Mouse (Mus musculus) heart, adult 2 months (tissue): ENCODE results near the gene Dgcr2. TPM values are rescaled to one million over a fixed set of nuclear protein-coding genes. Genes with fewer than 3 reads are reported as not detected.

Source experiments
- DNase-seq, 2 experiments: peaks; one replicate each; pipeline ENCODE4 v3.0.0; 2021
- H3K27ac ChIP-seq: fragments of 200-600 bp; 2 replicates; pipeline ENCODE4 v1.8.1; 2022
- H3K27me3 ChIP-seq: fragments of 200-500 bp; 2 replicates; pipeline ENCODE4 v1.6.1; 2012; ENCODE audit warnings: mild to moderate bottlenecking, low read length, inconsistent platforms, mixed read lengths; ENCODE audit not compliant: control insufficient read depth, insufficient read depth
- H3K36me3 ChIP-seq: fragments of 200-500 bp; 2 replicates; pipeline ENCODE4 v1.6.1; 2012; ENCODE audit warnings: low read length, inconsistent platforms; ENCODE audit not compliant: control insufficient read depth, insufficient read depth
- H3K4me1 ChIP-seq: fragments of 200-500 bp; 2 replicates; pipeline ENCODE4 v1.6.1; 2011; ENCODE audit warnings: low read length; ENCODE audit not compliant: control insufficient read depth, insufficient read depth
- H3K4me3 ChIP-seq: fragments of 200-600 bp; 2 replicates; pipeline ENCODE4 v1.8.1; 2022
- H3K79me2 ChIP-seq: fragments of 200-500 bp; replicated peaks from 2 replicates; pipeline ENCODE4 v1.6.1; 2012; ENCODE audit warnings: mild to moderate bottlenecking, inconsistent platforms, low read length, moderate library complexity, mixed read lengths; ENCODE audit not compliant: control insufficient read depth, insufficient read depth
- H3K9ac ChIP-seq: fragments of 200-500 bp; 2 replicates; pipeline ENCODE4 v1.6.1; 2012; ENCODE audit warnings: low read depth, mild to moderate bottlenecking, control low read depth, inconsistent platforms, low read length, mixed read lengths
- CTCF ChIP-seq: fragments of 200-600 bp; IDR thresholded peaks from 2 replicates; pipeline ENCODE4 v1.8.1; 2022; ENCODE audit warnings: antibody characterized with exemption, mild to moderate bottlenecking, moderate library complexity
- EP300 ChIP-seq: fragments of 200-500 bp; IDR thresholded peaks from 2 replicates; pipeline ENCODE4 v1.6.1; 2011; ENCODE audit warnings: low read depth, low read length, control low read depth; ENCODE audit not compliant: insufficient read depth
- POLR2A ChIP-seq: fragments of 200-500 bp; IDR thresholded peaks from 2 replicates; pipeline ENCODE4 v1.6.1; 2011; ENCODE audit warnings: mild to moderate bottlenecking, low read depth, low read length, control low read depth; ENCODE audit not compliant: insufficient read depth
- WGBS: fragments of 180-500 bp; shearing (Covaris S2); methylation state at CpG from one replicate; pipeline ENCODE4 v1.1.7; 2018; 5-methylcytosine and 5-hydroxymethylcytosine counted together
- intact Hi-C: fragments of 180-260 bp; cut with DNase I; formaldehyde crosslinking; loops from one replicate; pipeline ENCODE4 v1.15.1; 2025
- polyA plus RNA-seq: library from polyadenylated mRNA; depleted of rRNA; stranded (reverse); fragments of >200 nt; gene quantifications from 2 replicates; pipeline ENCODE4 v1.2.3, GENCODE M21; 2012
- total RNA-seq, 2 experiments: library from RNA; stranded (reverse); gene quantifications; 2 replicates each; pipeline ENCODE4 v1.2.3; 2021

Gene Dgcr2
- total and polyA plus RNA-seq, 3 experiments, result 46.5 to 64.3 (median 55.7) TPM

DNA sequence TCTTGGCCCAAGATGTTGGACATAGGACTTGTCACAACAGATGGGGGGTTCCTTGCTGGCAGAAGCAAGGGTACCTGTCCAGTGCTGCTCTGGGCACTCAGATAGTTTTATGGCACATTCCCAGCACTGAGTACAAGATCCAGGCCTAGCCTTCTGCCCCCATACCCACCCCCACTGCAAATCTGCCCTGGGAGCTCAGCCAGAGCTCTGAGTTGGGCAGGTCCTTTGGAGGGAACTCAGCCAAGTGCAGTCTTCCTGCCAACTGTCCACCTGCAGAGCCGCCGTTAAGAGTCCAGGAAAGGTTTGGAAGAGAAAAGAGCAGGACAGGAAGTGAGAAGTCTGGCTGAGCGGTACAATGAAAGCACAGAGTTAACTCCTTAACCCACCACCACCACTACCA is 5.8 kb downstream of the Dgcr2 start:
- no peak overlapping the region for H3K4me3 ChIP-seq
- intact Hi-C loops, result loop anchor here (1.0 kb wide), 1 partner anchor 18 kb away; no protein-coding TSS in a partner anchor
- H3K4me1 ChIP-seq, result peaks cover 8% of the 10 kb centered on the region
- WGBS, result 12% methylated on average over 3 of the region's 3 CpGs
- H3K79me2 ChIP-seq, result peaks cover 6% of the 10 kb centered on the region; the same call in 1 of the 2 replicates
- TF ChIP-seq EP300 (no peak), POLR2A (no peak), CTCF (no peak)
- DNase-seq, result peak; percentile 52 to 60
- peak overlapping the region; percentile 98 for H3K27ac ChIP-seq
- H3K27me3 ChIP-seq, result no peaks in the 10 kb centered on the region
- peaks cover 3% of the 10 kb centered on the region; the same call in 1 of the 2 replicates for H3K36me3 ChIP-seq
- H3K9ac ChIP-seq, result no peak overlapping the region

DNA sequence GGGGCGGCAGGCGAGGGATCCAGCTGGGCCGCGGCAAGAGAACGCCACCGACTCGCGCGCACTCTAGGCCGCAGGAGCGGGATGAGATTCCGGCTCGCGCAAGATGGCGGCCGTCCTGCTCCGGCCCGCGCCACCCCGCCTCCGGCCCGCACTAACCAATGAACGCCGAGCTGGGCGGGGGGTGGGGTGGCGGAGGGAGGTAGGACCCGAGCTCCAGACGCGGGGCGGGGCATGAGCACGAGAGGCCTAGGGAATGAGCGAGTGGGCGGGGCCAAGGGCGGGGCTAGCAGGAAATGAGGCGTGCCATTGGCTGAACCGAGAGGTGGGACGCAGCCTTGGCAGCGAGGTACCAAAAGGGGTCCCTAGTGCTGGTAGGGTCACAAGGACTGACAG is 6.8 kb downstream of the Dgcr2 start, which contains the start of gene Gm20518:
TSS of gene Gm20518 (minus strand) at position 105 of the 393 bp plus-strand sequence.
- intact Hi-C loops, result no loop called here
- peak within 1 kb of the TSS; percentile 98 for H3K27ac ChIP-seq
- peak; percentile 99 for DNase-seq
- TF ChIP-seq POLR2A, result peak; percentile 84
- TF ChIP-seq CTCF, result no peak
- under 1% methylated on average over 38 of the region's 38 CpGs for WGBS
- peaks cover 8% of the 10 kb centered on the region; the same call in 1 of the 2 replicates for H3K79me2 ChIP-seq
- H3K4me1 ChIP-seq, result peaks cover 8% of the 10 kb centered on the region
- H3K9ac ChIP-seq, result peak within 1 kb of the TSS; percentile 87
- H3K27me3 ChIP-seq, result no peaks in the 10 kb centered on the region
- H3K36me3 ChIP-seq, result peaks cover 3% of the 10 kb centered on the region; the same call in 1 of the 2 replicates
- peak within 1 kb of the TSS; percentile 76 for H3K4me3 ChIP-seq

DNA sequence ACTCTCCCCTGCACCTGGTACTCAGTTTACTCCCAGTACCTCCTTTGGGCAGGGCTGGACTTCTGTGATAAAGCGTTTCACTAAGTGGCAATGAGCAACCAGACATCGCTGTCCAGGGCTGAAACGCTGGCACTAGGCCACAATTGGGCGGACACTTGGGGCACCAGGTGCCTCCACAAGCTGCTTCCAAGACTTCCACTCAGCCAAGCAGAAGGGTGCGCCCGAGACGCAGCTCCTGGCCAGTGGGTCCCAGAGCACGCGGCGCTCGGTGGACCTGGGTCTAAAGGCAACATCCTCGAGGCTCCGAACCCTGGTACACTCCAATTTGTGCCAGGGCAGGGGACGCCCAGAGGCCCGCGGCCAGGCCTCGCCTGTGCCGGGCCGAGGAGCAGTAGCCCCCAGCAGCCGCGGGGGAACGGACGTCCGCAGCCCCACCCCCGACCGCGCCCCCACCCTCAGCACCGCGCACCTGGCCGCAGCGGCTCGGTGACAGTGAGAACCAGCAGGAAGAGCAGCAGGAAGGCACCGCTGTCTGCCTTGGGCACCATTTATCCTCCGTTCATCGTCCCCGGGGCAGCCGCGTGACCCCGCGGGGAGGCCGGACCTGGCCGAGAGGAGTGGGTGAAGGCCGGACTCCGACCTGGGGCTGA is 7.3 kb downstream of the Dgcr2 start:
- under 1% methylated on average over 43 of the region's 44 CpGs for WGBS
- H3K4me1 ChIP-seq, result peaks cover 8% of the 10 kb centered on the region
- H3K79me2 ChIP-seq, result peaks cover 8% of the 10 kb centered on the region; the same call in 1 of the 2 replicates
- H3K4me3 ChIP-seq, result peak overlapping the region; percentile 76
- H3K27me3 ChIP-seq, result no peaks in the 10 kb centered on the region
- intact Hi-C loops, result no loop called here
- peaks cover 3% of the 10 kb centered on the region; the same call in 1 of the 2 replicates for H3K36me3 ChIP-seq
- DNase-seq, result peak; percentile 72 to 78
- H3K9ac ChIP-seq, result peak overlapping the region; percentile 87
- TF ChIP-seq CTCF (no peak), POLR2A (no peak), EP300 (no peak)
- H3K27ac ChIP-seq, result peak overlapping the region; percentile 98

DNA sequence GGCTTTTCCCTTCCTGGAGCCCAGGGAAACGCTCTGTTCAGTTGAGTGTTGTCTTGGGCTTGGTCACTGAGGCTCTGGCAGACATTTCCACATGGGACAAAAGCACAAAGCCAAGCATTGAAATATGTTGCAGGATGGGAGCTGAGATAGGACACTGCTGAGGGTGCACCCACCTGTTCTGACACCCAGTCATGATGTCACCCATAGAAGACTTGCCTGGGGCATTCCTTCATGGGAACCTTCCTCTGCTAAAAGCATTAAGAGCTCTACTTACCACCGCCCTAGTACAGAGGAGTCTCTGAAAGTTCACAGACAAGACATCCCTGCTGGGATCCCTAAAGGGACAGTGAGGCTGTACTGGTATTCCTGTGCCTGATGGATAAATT is 8.0 kb downstream of the Dgcr2 start:
- Histone ChIP-seq H3K36me3 (peaks cover 3% of the 10 kb centered on the region; the same call in 1 of the 2 replicates), H3K9ac (peak overlapping the region; percentile 19; the same call in 1 of the 2 replicates), H3K27ac (no peak overlapping the region), H3K4me1 (peaks cover 10% of the 10 kb centered on the region), H3K79me2 (peaks cover 13% of the 10 kb centered on the region), H3K27me3 (no peaks in the 10 kb centered on the region), H3K4me3 (peak overlapping the region; percentile 76)
- no peak for DNase-seq
- TF ChIP-seq POLR2A (no peak), CTCF (no peak), EP300 (no peak)
- WGBS, result 31% methylated on average over 2 of the region's 2 CpGs
- intact Hi-C loops, result no loop called here

DNA sequence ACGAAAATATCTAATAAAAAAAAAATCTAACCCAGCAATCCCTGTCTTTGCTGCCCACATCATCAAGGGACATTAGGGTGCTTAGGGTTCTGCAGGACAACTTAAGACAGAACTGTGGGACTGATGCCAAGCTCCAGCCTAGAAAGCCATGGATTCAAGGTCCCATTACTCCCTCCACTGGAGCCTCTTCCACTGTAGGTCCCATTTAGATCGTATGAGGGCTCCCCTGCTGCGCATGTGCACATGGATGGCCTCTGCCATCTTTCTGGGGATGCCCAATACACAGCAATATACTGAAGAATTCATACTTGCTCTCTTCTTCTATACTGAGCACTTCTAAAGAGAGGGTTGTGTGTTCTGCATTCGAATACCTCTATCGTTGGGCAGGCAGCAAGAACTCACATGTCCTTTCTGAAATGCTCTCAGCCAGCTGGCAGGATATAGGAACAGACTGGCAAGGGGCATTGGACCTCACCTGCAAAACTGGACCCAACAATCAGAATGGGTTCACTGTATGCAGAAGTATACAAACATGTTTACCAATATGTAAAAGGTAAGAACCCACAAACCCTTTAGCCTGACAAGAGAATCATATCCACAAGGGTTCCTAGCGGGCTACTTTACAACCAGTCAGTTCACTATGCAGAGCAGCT is 8.5 kb downstream of the Dgcr2 start:
- H3K36me3 ChIP-seq, result peaks cover 3% of the 10 kb centered on the region; the same call in 1 of the 2 replicates
- no peaks in the 10 kb centered on the region for H3K27me3 ChIP-seq
- intact Hi-C loops, result no loop called here
- WGBS, result 81% methylated on average over 6 of the region's 6 CpGs
- no peak for DNase-seq
- peaks cover 10% of the 10 kb centered on the region for H3K4me1 ChIP-seq
- peaks cover 13% of the 10 kb centered on the region for H3K79me2 ChIP-seq
- no peak overlapping the region for H3K4me3 ChIP-seq
- H3K27ac ChIP-seq, result no peak overlapping the region
- H3K9ac ChIP-seq, result no peak overlapping the region
- TF ChIP-seq EP300 (no peak), CTCF (no peak)

DNA sequence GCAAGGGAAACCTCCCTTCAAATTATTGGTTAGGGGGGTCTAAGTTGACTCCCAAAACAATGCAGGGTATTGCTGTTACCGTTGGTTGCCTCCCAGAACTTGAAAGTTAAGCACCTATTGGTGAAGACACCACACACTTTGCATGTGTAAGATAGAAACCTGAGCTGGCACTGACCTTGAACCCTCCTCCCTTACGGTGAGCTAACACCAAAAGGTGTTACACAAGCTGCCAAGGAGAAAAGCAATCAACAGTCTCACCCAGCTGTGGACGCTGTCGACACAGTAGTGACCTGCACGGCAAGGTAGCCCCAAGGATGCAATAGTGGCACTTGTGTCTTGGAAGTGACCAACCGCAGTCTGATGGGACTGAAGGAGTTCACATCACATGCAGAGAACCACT is 14.2 kb downstream of the Dgcr2 start:
- H3K27ac ChIP-seq, result no peak overlapping the region
- TF ChIP-seq POLR2A (no peak), EP300 (no peak), CTCF (no peak)
- no peak overlapping the region for H3K4me3 ChIP-seq
- H3K79me2 ChIP-seq, result peaks cover 29% of the 10 kb centered on the region
- no peaks in the 10 kb centered on the region for H3K27me3 ChIP-seq
- peaks cover 16% of the 10 kb centered on the region for H3K4me1 ChIP-seq
- no peak overlapping the region for H3K9ac ChIP-seq
- intact Hi-C loops, result no loop called here
- peaks cover 3% of the 10 kb centered on the region for H3K36me3 ChIP-seq
- no peak for DNase-seq
- 67% methylated on average over 6 of the region's 6 CpGs for WGBS
